Mouse (Mus musculus): ENCODE data around the gene Cdhr2.
A peak's percentile ranks its signal among the peaks of the same experiment; 100 is the strongest.

Gene Cdhr2

GRCm38 (mm10) chr13:54701243-54701642, at the start of gene Cdhr2:
Cdhr2 (plus strand) TSS chr13:54701461.
- no peak for DNase-seq

GRCm38 (mm10) chr13:54660877-54661276, 40.4 kb upstream of the Cdhr2 start:
- no peak for DNase-seq

- no peak for DNase-seq
These were observed 39.9 kb upstream of the Cdhr2 start for GRCm38 (mm10) chr13:54661358-54661757.

GRCm38 (mm10) chr13:54663999-54664398, 37.3 kb upstream of the Cdhr2 start:
- DNase-seq, result no peak

GRCm38 (mm10) chr13:54664509-54664908, 36.8 kb upstream of the Cdhr2 start:
- DNase-seq, result no peak

- DNase-seq, result no peak
These were observed 36.2 kb upstream of the Cdhr2 start for GRCm38 (mm10) chr13:54665062-54665461.

- no peak for DNase-seq
These were observed 30.8 kb upstream of the Cdhr2 start for GRCm38 (mm10) chr13:54670491-54670890.

GRCm38 (mm10) chr13:54675895-54676590, 25.2 kb upstream of the Cdhr2 start:
- DNase-seq, result no peak

GRCm38 (mm10) chr13:54678263-54678662, 23.0 kb upstream of the Cdhr2 start:
- no peak for DNase-seq

- no peak for DNase-seq
These were observed 20.9 kb upstream of the Cdhr2 start for GRCm38 (mm10) chr13:54680184-54680853.

- DNase-seq, result no peak
These were observed 20.0 kb upstream of the Cdhr2 start for GRCm38 (mm10) chr13:54681291-54681690.

- DNase-seq, result no peak
These were observed 18.0 kb upstream of the Cdhr2 start for GRCm38 (mm10) chr13:54683301-54683700.

- DNase-seq, result no peak
These were observed 16.9 kb upstream of the Cdhr2 start for GRCm38 (mm10) chr13:54684140-54684896.

- DNase-seq, result peak; percentile 67
These were observed 16.1 kb upstream of the Cdhr2 start for GRCm38 (mm10) chr13:54685174-54685573.

- DNase-seq, result no peak
These were observed 14.9 kb upstream of the Cdhr2 start for GRCm38 (mm10) chr13:54686139-54687053.

- DNase-seq, result peak; percentile 85
These were observed 14.2 kb upstream of the Cdhr2 start for GRCm38 (mm10) chr13:54687096-54687495.

- DNase-seq, result peak; percentile 99
These were observed 13.5 kb upstream of the Cdhr2 start for GRCm38 (mm10) chr13:54687575-54688424.

- DNase-seq, result no peak
These were observed 11.0 kb upstream of the Cdhr2 start for GRCm38 (mm10) chr13:54690151-54690740.

- no peak for DNase-seq
These were observed 9.5 kb upstream of the Cdhr2 start for GRCm38 (mm10) chr13:54691737-54692136.

GRCm38 (mm10) chr13:54692711-54693557, 8.3 kb upstream of the Cdhr2 start:
- no peak for DNase-seq
